Mouse (Mus musculus) liver, adult 10 weeks (tissue): Measurements from ENCODE around the gene Aplp2. TPM values are rescaled to one million over a fixed set of nuclear protein-coding genes. Genes with fewer than 3 reads are reported as not detected.

ENCODE experiments used
- polyA plus RNA-seq: library from polyadenylated mRNA; stranded (reverse); fragments of 350-450 nt; fragmentation: Illumina TruSeq; extraction: RNeasy Lipid Tissue Mini Kit (QIAGEN cat#74804); gene quantifications from one replicate; pipeline ENCODE4 v1.2.3, GENCODE M21; 2014; ENCODE audit warnings: low read depth, low replicate concordance

The Aplp2 gene
- polyA plus RNA-seq = 263 TPM

GRCm38 (mm10) chr9:31211690-31212499, at the start of gene Aplp2:
Gene Aplp2, minus strand, starts transcription at chr9:31211815.

GRCm38 (mm10) chr9:31131205-31131968, 80.2 kb downstream of the Aplp2 start, which contains the start of gene St14:
Gene St14, minus strand, starts transcription at chr9:31131853.

Other genes with a start within 250 kb of the Aplp2 start
- 28.6 TPM for gene Zbtb44, start 181.2 kb downstream of the Aplp2 start, polyA plus RNA-seq
- gene St14, start 80.0 kb downstream of the Aplp2 start, polyA plus RNA-seq = not detected
- 5.6 TPM for gene Prdm10, start 68.7 kb upstream of the Aplp2 start, polyA plus RNA-seq
- gene Nfrkb, start 174.4 kb upstream of the Aplp2 start, polyA plus RNA-seq = 1.7 TPM